Mouse (Mus musculus) heart, adult 2 months (tissue): ENCODE results near the gene Calml4. TPM values are rescaled to one million over a fixed set of nuclear protein-coding genes. Genes with fewer than 3 reads are reported as not detected.

Source experiments
- DNase-seq, 2 experiments: peaks; one replicate each; pipeline ENCODE4 v3.0.0; 2021
- H3K27ac ChIP-seq: fragments of 200-600 bp; 2 replicates; pipeline ENCODE4 v1.8.1; 2022
- H3K27me3 ChIP-seq: fragments of 200-500 bp; 2 replicates; pipeline ENCODE4 v1.6.1; 2012; ENCODE audit warnings: mild to moderate bottlenecking, low read length, inconsistent platforms, mixed read lengths; ENCODE audit not compliant: control insufficient read depth, insufficient read depth
- H3K36me3 ChIP-seq: fragments of 200-500 bp; 2 replicates; pipeline ENCODE4 v1.6.1; 2012; ENCODE audit warnings: low read length, inconsistent platforms; ENCODE audit not compliant: control insufficient read depth, insufficient read depth
- H3K4me1 ChIP-seq: fragments of 200-500 bp; 2 replicates; pipeline ENCODE4 v1.6.1; 2011; ENCODE audit warnings: low read length; ENCODE audit not compliant: control insufficient read depth, insufficient read depth
- H3K4me3 ChIP-seq: fragments of 200-600 bp; 2 replicates; pipeline ENCODE4 v1.8.1; 2022
- H3K79me2 ChIP-seq: fragments of 200-500 bp; replicated peaks from 2 replicates; pipeline ENCODE4 v1.6.1; 2012; ENCODE audit warnings: mild to moderate bottlenecking, inconsistent platforms, low read length, moderate library complexity, mixed read lengths; ENCODE audit not compliant: control insufficient read depth, insufficient read depth
- H3K9ac ChIP-seq: fragments of 200-500 bp; 2 replicates; pipeline ENCODE4 v1.6.1; 2012; ENCODE audit warnings: low read depth, mild to moderate bottlenecking, control low read depth, inconsistent platforms, low read length, mixed read lengths
- CTCF ChIP-seq: fragments of 200-600 bp; IDR thresholded peaks from 2 replicates; pipeline ENCODE4 v1.8.1; 2022; ENCODE audit warnings: antibody characterized with exemption, mild to moderate bottlenecking, moderate library complexity
- EP300 ChIP-seq: fragments of 200-500 bp; IDR thresholded peaks from 2 replicates; pipeline ENCODE4 v1.6.1; 2011; ENCODE audit warnings: low read depth, low read length, control low read depth; ENCODE audit not compliant: insufficient read depth
- POLR2A ChIP-seq: fragments of 200-500 bp; IDR thresholded peaks from 2 replicates; pipeline ENCODE4 v1.6.1; 2011; ENCODE audit warnings: mild to moderate bottlenecking, low read depth, low read length, control low read depth; ENCODE audit not compliant: insufficient read depth
- WGBS: fragments of 180-500 bp; shearing (Covaris S2); methylation state at CpG from one replicate; pipeline ENCODE4 v1.1.7; 2018; 5-methylcytosine and 5-hydroxymethylcytosine counted together
- intact Hi-C: fragments of 180-260 bp; cut with DNase I; formaldehyde crosslinking; loops from one replicate; pipeline ENCODE4 v1.15.1; 2025
- polyA plus RNA-seq: library from polyadenylated mRNA; depleted of rRNA; stranded (reverse); fragments of >200 nt; gene quantifications from 2 replicates; pipeline ENCODE4 v1.2.3, GENCODE M21; 2012; rRNA removed
- total RNA-seq, 2 experiments: library from RNA; stranded (reverse); gene quantifications; 2 replicates each; pipeline ENCODE4 v1.2.3; 2021

Calml4 gene
- total and polyA plus RNA-seq, 3 experiments = 0.93 to 1.6 (median 1.4) TPM

GRCm38 (mm10) chr9:62903841-62904240 lies 46.0 kb downstream of the Calml4 start:
- no peaks in the 10 kb centered on the region for H3K79me2 ChIP-seq
- TF ChIP-seq CTCF = no peak
- no peak for TF ChIP-seq EP300
- TF ChIP-seq POLR2A = no peak
- no peak overlapping the region for H3K27ac ChIP-seq
- no peak for DNase-seq
- 90% methylated on average over 2 of the region's 2 CpGs for WGBS
- H3K36me3 ChIP-seq = peaks cover 6% of the 10 kb centered on the region
- H3K27me3 ChIP-seq = no peaks in the 10 kb centered on the region
- no peak overlapping the region for H3K4me3 ChIP-seq
- no peaks in the 10 kb centered on the region; the same call in 1 of the 2 replicates for H3K4me1 ChIP-seq
- H3K9ac ChIP-seq = no peak overlapping the region
- intact Hi-C loops = no loop called here

- no peak for DNase-seq
- Histone ChIP-seq H3K4me3 (no peak overlapping the region), H3K9ac (no peak overlapping the region), H3K79me2 (no peaks in the 10 kb centered on the region), H3K27ac (no peak overlapping the region), H3K36me3 (no peaks in the 10 kb centered on the region), H3K4me1 (no peaks in the 10 kb centered on the region), H3K27me3 (no peaks in the 10 kb centered on the region)
- 95% methylated on average over 8 of the region's 8 CpGs for WGBS
- intact Hi-C loops = no loop called here
- TF ChIP-seq EP300 (no peak), POLR2A (no peak), CTCF (no peak)
These were observed 47.2 kb downstream of the Calml4 start for GRCm38 (mm10) chr9:62905039-62905438.

GRCm38 (mm10) chr9:62913390-62914069 lies 55.6 kb downstream of the Calml4 start:
- intact Hi-C loops = loop anchor here (5.0 to 10.0 kb wide), 2 partner anchors 61 to 209 kb away; no protein-coding TSS in a partner anchor
- Histone ChIP-seq H3K9ac (no peak overlapping the region), H3K4me1 (peaks cover 1% of the 10 kb centered on the region), H3K27ac (no peak overlapping the region), H3K79me2 (no peaks in the 10 kb centered on the region), H3K4me3 (no peak overlapping the region), H3K36me3 (peaks cover 9% of the 10 kb centered on the region), H3K27me3 (no peaks in the 10 kb centered on the region)
- 79% methylated on average over 5 of the region's 5 CpGs for WGBS
- TF ChIP-seq POLR2A (no peak), CTCF (no peak), EP300 (no peak)
- peak in 1 of 2 experiments; percentile 26 for DNase-seq

GRCm38 (mm10) chr9:62917059-62917458 lies 59.2 kb downstream of the Calml4 start:
- TF ChIP-seq EP300 (no peak), POLR2A (no peak)
- Histone ChIP-seq H3K4me1 (peaks cover 3% of the 10 kb centered on the region), H3K27me3 (no peaks in the 10 kb centered on the region), H3K9ac (no peak overlapping the region), H3K79me2 (no peaks in the 10 kb centered on the region), H3K4me3 (no peak overlapping the region), H3K27ac (no peak overlapping the region), H3K36me3 (peaks cover 3% of the 10 kb centered on the region)
- intact Hi-C loops = loop anchor here (10.0 kb wide), 1 partner anchor 58 kb away; no protein-coding TSS in a partner anchor
- 97% methylated on average over 1 of the region's 1 CpGs for WGBS
- no peak for DNase-seq

GRCm38 (mm10) chr9:62920877-62921276 lies 63.0 kb downstream of the Calml4 start:
- H3K4me1 ChIP-seq = peaks cover 4% of the 10 kb centered on the region; the same call in 1 of the 2 replicates
- DNase-seq = no peak
- H3K27me3 ChIP-seq = no peaks in the 10 kb centered on the region
- intact Hi-C loops = no loop called here
- H3K4me3 ChIP-seq = no peak overlapping the region
- peaks cover 11% of the 10 kb centered on the region for H3K36me3 ChIP-seq
- TF ChIP-seq CTCF = no peak
- TF ChIP-seq EP300 = no peak
- no peak for TF ChIP-seq POLR2A
- H3K9ac ChIP-seq = no peak overlapping the region
- H3K27ac ChIP-seq = no peak overlapping the region
- peaks cover 2% of the 10 kb centered on the region; the same call in 1 of the 2 replicates for H3K79me2 ChIP-seq
- WGBS = 53% methylated on average over 2 of the region's 2 CpGs

GRCm38 (mm10) chr9:62924886-62925610 lies 67.2 kb downstream of the Calml4 start:
- WGBS = 71% methylated on average over 2 of the region's 2 CpGs

More at GRCm38 (mm10) chr9:62924886-62925610, 67.2 kb downstream of the Calml4 start:
- peaks cover 11% of the 10 kb centered on the region for H3K36me3 ChIP-seq
- DNase-seq = no peak
- peaks cover 4% of the 10 kb centered on the region; the same call in 1 of the 2 replicates for H3K4me1 ChIP-seq
- H3K4me3 ChIP-seq = no peak overlapping the region
- no peak overlapping the region for H3K9ac ChIP-seq
- intact Hi-C loops = no loop called here
- no peaks in the 10 kb centered on the region for H3K27me3 ChIP-seq
- TF ChIP-seq CTCF (0 out of 2 replicates have a peak, but pooled peaks have one; percentile 9), POLR2A (no peak), EP300 (no peak)
- peaks cover 4% of the 10 kb centered on the region for H3K79me2 ChIP-seq
- H3K27ac ChIP-seq = no peak overlapping the region

Other genes with a start within 250 kb of the Calml4 start
- gene Itga11, start 180.3 kb upstream of the Calml4 start, total RNA-seq = 1 to 10 TPM; 1.1 to 2.9 TPM
- gene Itga11, start 180.3 kb upstream of the Calml4 start, polyA plus RNA-seq = 1.6 and 3.6 TPM in 2 replicates
- 10 to 100 TPM; 16.1 to 16.7 TPM for gene Fem1b, start 46.1 kb upstream of the Calml4 start, total RNA-seq
- gene Fem1b, start 46.1 kb upstream of the Calml4 start, polyA plus RNA-seq = 4.9 and 10.2 TPM in 2 replicates
- 10 to 100 TPM; 18.3 to 26.0 TPM for gene Cln6, start 19.3 kb upstream of the Calml4 start, total RNA-seq
- gene Cln6, start 19.3 kb upstream of the Calml4 start, polyA plus RNA-seq = 30.4 and 36.6 TPM in 2 replicates
- 10 to 100 TPM; 24.2 to 26.1 TPM for gene Pias1, start 129.8 kb downstream of the Calml4 start, total RNA-seq
- gene Pias1, start 129.8 kb downstream of the Calml4 start, polyA plus RNA-seq = 18.0 and 29.7 TPM in 2 replicates